In genomic region chr13:41334641-41335000, GRCm38 (mm10) we compare ENCODE assay signal across 11 mouse cellular contexts.
DNase-seq lines count a peak whose midpoint lies in the region; TF ChIP-seq lines count a peak whose summit lies in the region.
"Had no signal": no experiment of that assay in that cellular context is flagged by ENCODE, and none has a peak within 500 bp of the region (broad histone marks: within the 10 kb centered on the region; RNA-seq: fewer than 3 reads in every experiment).

No protein-coding gene starts in this region.

- no peak for TF ChIP-seq POLR2A in spleen, adult 2 months (IDR thresholded peaks at IDR 0.05; ENCODE audit: low read depth, low read length)

- peak; percentile 28 for DNase-seq in gastrocnemius, postnatal 10 days
- DNase-seq in gastrocnemius, postnatal 36 days = no peak
- DNase-seq in spleen, adult 2 months (ENCODE audit: low read depth in 1 of 2, low spot score in 2 of 2) = no peak
- DNase-seq in spleen, postnatal 4 days (ENCODE audit: low spot score in 2 of 2) = no peak
- DNase-seq in kidney, adult 9 months = peak; percentile 79
- DNase-seq in lung, postnatal 36 days = peak; percentile 78
- DNase-seq in thymus, postnatal 36 days = no peak
- no peak for DNase-seq in urinary bladder, postnatal 4 days (ENCODE audit: low spot score in 2 of 2)
- DNase-seq: adrenal gland, adult 2 months; right cerebral cortex, postnatal 4 days had no signal

- TF ChIP-seq CTCF in spleen, adult 2 months (IDR thresholded peaks at IDR 0.05; ENCODE audit: extremely low read depth, insufficient read depth, insufficient read length, insufficient replicate concordance) = no peak

- intact Hi-C loops in gastrocnemius, postnatal 36 days (cut with DNase I) = no loop called here

- H3K36me3 ChIP-seq in spleen, adult 2 months (ENCODE audit: control insufficient read depth, insufficient read depth, low read length) = peaks cover 33% of the 10 kb centered on the region
- H3K36me3 ChIP-seq: G1E had no signal

- 82% methylated on average over 5 of the region's 5 CpGs for WGBS in spleen, adult 2 months

- H3K27ac ChIP-seq in spleen, adult 2 months (ENCODE audit: insufficient read depth, low read length) = 0 out of 2 replicates have a peak overlapping the region, but pooled peaks have one; percentile 10

- H3K4me3 ChIP-seq in spleen, adult 2 months (ENCODE audit: extremely low read depth, insufficient read depth, insufficient read length) = no peak overlapping the region

- no peaks in the 10 kb centered on the region for H3K27me3 ChIP-seq in spleen, adult 2 months (ENCODE audit: control insufficient read depth, insufficient read depth, low read length)

- H3K4me1 ChIP-seq in spleen, adult 2 months (ENCODE audit: control insufficient read depth, insufficient read depth, insufficient read length) = peaks cover 9% of the 10 kb centered on the region; the same call in 1 of the 2 replicates

Comparison
In these comparisons a context has a peak if more than half of its experiments do, and no peak if none do; other contexts are left out.
1. DNase-seq: peak in gastrocnemius, postnatal 10 days (single experiment), kidney, adult 9 months (single experiment) and lung, postnatal 36 days (single experiment); none in gastrocnemius, postnatal 36 days (0 of 2), spleen, adult 2 months (0 of 2), spleen, postnatal 4 days (0 of 2), thymus, postnatal 36 days (0 of 2) and urinary bladder, postnatal 4 days (0 of 2).